Mouse (Mus musculus): Measurements from ENCODE around the gene Tmem184b. TPM values are rescaled to one million over a fixed set of nuclear protein-coding genes. Genes with fewer than 3 reads are reported as not detected.

Gene Tmem184b
- polyA plus RNA-seq (2015; fragmentation: Nextera tagmentation; extraction: Ambion mirVana): 45.7 and 51.6 TPM in 2 replicates

GRCm38 (mm10) chr15:79402836-79403762, at the start of gene Tmem184b:
Tmem184b (minus strand) TSS chr15:79403569.
- peak within 1 kb of the TSS; percentile 92 for H3K9ac ChIP-seq
- peak within 1 kb of the TSS; percentile 85 for H3K4me3 ChIP-seq
- H3K9me3 ChIP-seq: no peaks in the 10 kb centered on the region
- H3K4me1 ChIP-seq (replicated peaks): peaks cover 44% of the 10 kb centered on the region
- peak; percentile 90 for ATAC-seq (ENCODE audit: low FRiP score, low read depth)
- under 1% methylated on average over 83 of the region's 90 CpGs for WGBS
- no peaks in the 10 kb centered on the region for H3K36me3 ChIP-seq
- H3K4me2 ChIP-seq: peak within 1 kb of the TSS; percentile 90
- H3K27me3 ChIP-seq: 0 out of 2 replicates have a peak, but pooled peaks cover 2% of the 10 kb centered on the region
- H3K27ac ChIP-seq (replicated peaks): peak within 1 kb of the TSS; percentile 80

DNA sequence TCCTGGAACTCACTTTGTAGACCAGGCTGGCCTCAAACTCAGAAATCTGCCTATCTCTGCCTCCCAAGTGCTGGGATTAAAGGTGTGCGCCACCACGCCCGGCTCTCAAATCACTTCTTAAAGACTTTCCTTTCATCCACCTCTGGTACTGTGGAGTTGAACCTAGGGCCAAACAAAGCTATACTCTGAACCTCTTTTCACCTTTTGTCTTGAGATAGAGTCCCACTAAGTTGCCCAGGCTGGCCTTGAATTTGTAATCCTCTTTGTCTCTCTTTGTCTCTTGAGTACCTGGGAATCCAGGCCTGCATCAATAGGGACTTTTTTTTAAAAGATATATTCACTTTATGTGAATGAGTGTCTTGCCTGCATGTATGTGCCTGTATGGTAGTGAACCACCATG, 44.7 kb upstream of the Tmem184b start:
- no peak overlapping the region for H3K4me3 ChIP-seq
- no peaks in the 10 kb centered on the region for H3K9me3 ChIP-seq
- H3K27ac ChIP-seq (replicated peaks): no peak overlapping the region
- no peaks in the 10 kb centered on the region for H3K27me3 ChIP-seq
- 96% methylated on average over 3 of the region's 3 CpGs for WGBS
- ATAC-seq (ENCODE audit: low FRiP score, low read depth): no peak
- no peaks in the 10 kb centered on the region; the same call in 1 of the 2 replicates for H3K4me1 ChIP-seq (replicated peaks)
- no peak overlapping the region for H3K9ac ChIP-seq
- H3K36me3 ChIP-seq: no peaks in the 10 kb centered on the region
- H3K4me2 ChIP-seq: no peak overlapping the region

DNA sequence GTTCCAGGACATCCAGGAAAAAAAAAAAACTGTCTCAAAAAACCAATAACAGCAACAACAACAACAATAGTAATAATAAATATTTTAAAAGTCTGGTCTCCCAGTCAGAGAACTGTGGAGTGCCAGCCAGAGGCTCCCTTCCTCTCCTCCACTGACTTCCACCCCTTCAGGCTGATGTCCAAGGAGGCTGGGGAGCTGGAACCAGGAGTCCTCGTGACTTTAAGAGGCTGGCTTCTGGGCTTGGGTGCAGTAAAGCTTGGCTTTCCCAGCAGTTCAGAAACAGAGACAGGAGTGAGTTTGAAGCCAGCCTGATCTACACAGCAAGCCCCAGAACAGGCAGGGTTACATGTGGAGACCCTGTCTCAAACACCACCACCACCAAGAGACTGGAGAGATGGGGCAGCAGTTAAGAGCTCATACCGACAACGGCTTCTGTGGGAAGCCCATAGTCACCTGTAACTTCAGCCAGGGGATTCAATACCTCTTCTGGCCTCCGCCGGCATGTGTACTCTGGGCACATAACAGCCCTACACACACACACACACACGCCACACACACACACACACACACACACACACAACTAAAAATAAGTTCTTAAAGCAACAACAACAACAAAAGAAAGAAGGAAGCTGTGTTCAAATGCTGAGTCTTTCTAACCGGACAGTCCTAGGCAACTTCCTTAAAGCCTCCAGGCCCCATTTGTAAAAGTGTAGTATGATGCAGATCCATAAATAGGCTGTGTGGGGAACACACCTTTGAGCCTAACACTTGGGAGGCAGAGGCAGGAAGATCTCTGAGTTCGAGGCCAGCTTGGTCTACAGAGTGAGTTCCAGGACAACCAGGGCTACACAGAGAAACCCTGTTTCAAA, 42.7 kb upstream of the Tmem184b start:
- H3K4me1 ChIP-seq (replicated peaks): peaks cover 10% of the 10 kb centered on the region
- H3K36me3 ChIP-seq: no peaks in the 10 kb centered on the region
- H3K4me2 ChIP-seq: no peak overlapping the region
- ATAC-seq (ENCODE audit: low FRiP score, low read depth): no peak
- no peak overlapping the region for H3K4me3 ChIP-seq
- H3K27me3 ChIP-seq: no peaks in the 10 kb centered on the region
- H3K27ac ChIP-seq (replicated peaks): no peak overlapping the region
- no peaks in the 10 kb centered on the region for H3K9me3 ChIP-seq
- WGBS: 89% methylated on average over 8 of the region's 8 CpGs
- no peak overlapping the region for H3K9ac ChIP-seq

DNA sequence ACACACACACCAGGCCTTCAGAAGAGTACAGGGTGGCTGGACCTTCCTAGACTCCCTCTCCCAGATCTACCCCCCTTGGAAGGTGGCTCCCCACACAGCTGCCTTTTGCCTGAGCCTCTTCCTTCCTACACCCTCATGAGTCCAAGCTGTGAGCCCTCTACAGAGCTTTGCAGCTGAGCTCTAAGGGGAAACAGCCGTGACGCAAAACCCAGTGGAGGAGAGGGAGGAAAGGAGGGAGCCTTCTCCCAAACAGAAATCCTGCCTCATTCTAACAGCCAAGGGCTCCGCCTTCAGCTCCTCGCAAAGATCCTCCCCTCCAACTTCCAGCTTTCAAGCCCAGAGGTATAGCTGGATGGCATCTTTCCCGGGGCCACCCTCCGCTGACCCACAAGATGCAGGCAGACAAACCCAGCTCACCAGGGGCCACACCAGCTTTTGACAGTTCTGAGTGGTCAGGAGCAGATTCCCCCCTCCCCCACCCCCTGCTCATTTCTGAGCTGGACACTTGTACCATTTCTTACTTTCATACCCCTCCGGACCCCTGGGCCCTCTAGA, 40.6 kb upstream of the Tmem184b start:
- H3K9ac ChIP-seq: no peak overlapping the region

DNA sequence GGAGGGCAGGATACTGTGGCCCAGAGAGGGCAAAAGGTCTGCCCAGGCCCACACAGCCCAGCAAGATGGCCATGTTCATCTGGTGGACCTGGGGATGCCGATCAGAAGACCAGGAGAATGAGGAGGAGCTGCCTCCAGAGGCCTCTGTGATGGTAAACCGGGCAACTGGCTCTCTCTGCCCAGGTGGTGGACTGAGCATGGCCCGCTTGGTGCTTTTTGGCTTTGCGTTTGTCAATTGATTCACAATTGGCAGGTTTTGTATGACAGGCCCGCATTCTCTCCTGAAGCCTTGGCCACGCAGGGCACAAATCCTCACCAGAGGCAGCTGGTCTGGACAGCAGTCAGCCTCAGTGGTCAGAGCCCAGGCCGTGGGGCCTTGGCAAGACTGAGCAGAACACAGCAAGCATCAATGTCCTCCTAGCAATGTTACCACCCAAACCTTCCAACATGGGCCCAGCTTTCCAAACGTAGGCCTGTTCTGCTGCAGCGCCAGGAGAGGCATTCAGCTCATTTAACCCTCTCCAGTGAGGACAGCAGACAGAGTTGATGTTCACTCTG, 39.7 kb upstream of the Tmem184b start:
- H3K36me3 ChIP-seq: no peaks in the 10 kb centered on the region
- H3K4me3 ChIP-seq: no peak overlapping the region
- H3K9ac ChIP-seq: no peak overlapping the region
- no peak for ATAC-seq (ENCODE audit: low FRiP score, low read depth)
- no peaks in the 10 kb centered on the region for H3K27me3 ChIP-seq
- peaks cover 38% of the 10 kb centered on the region for H3K4me1 ChIP-seq (replicated peaks)
- no peak overlapping the region for H3K27ac ChIP-seq (replicated peaks)
- 82% methylated on average over 9 of the region's 9 CpGs for WGBS
- H3K4me2 ChIP-seq: peak overlapping the region; percentile 95
- H3K9me3 ChIP-seq: no peaks in the 10 kb centered on the region

More for the DNA sequence above, 40.6 kb upstream of the Tmem184b start:
- 58% methylated on average over 7 of the region's 7 CpGs for WGBS
- no peaks in the 10 kb centered on the region for H3K9me3 ChIP-seq
- peaks cover 29% of the 10 kb centered on the region for H3K4me1 ChIP-seq (replicated peaks)
- H3K4me2 ChIP-seq: no peak overlapping the region
- no peaks in the 10 kb centered on the region for H3K27me3 ChIP-seq
- no peak overlapping the region for H3K4me3 ChIP-seq
- no peak for ATAC-seq (ENCODE audit: low FRiP score, low read depth)
- H3K36me3 ChIP-seq: no peaks in the 10 kb centered on the region
- H3K27ac ChIP-seq (replicated peaks): no peak overlapping the region

DNA sequence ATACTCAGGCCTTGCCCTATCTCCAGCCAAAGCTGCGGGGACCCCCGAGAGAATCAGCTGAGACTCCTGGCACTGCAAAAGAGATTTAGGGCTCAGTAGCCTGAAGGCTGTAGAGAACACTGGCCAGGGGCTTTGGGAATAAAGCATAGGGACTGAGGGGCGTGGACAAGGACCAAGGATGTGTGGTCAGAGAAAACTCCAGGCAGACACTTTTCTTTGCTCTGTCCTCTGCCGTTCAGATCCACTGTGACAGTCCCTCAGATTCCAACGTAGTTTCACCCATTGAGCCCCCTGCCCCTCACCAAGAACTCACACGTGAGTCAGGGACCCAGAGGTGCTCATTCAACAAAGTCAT, 38.9 kb upstream of the Tmem184b start:
- peaks cover 46% of the 10 kb centered on the region for H3K4me1 ChIP-seq (replicated peaks)
- WGBS: 2% methylated on average over 6 of the region's 6 CpGs
- H3K4me2 ChIP-seq: peak overlapping the region; percentile 95
- H3K36me3 ChIP-seq: 0 out of 2 replicates have a peak, but pooled peaks cover 2% of the 10 kb centered on the region
- no peaks in the 10 kb centered on the region for H3K27me3 ChIP-seq
- peak overlapping the region; percentile 100 for H3K9ac ChIP-seq
- peak; percentile 1; the same call in 1 of the 2 replicates for ATAC-seq (ENCODE audit: low FRiP score, low read depth)
- no peaks in the 10 kb centered on the region for H3K9me3 ChIP-seq
- H3K27ac ChIP-seq (replicated peaks): peak overlapping the region; percentile 97
- peak overlapping the region; percentile 95 for H3K4me3 ChIP-seq

GRCm38 (mm10) chr15:79441331-79442256, 38.2 kb upstream of the Tmem184b start:
- H3K4me3 ChIP-seq: peak overlapping the region; percentile 95
- WGBS: 2% methylated on average over 87 of the region's 107 CpGs
- peak overlapping the region; percentile 97 for H3K27ac ChIP-seq (replicated peaks)
- peaks cover 53% of the 10 kb centered on the region for H3K4me1 ChIP-seq (replicated peaks)
- peak overlapping the region; percentile 95 for H3K4me2 ChIP-seq
- no peaks in the 10 kb centered on the region for H3K27me3 ChIP-seq
- H3K9ac ChIP-seq: peak overlapping the region; percentile 100
- ATAC-seq (ENCODE audit: low FRiP score, low read depth): peak; percentile 76
- H3K9me3 ChIP-seq: no peaks in the 10 kb centered on the region
- H3K36me3 ChIP-seq: 0 out of 2 replicates have a peak, but pooled peaks cover 2% of the 10 kb centered on the region

- H3K27me3 ChIP-seq: no peaks in the 10 kb centered on the region
- WGBS: 10% methylated on average over 11 of the region's 11 CpGs
- peak overlapping the region; percentile 95 for H3K4me3 ChIP-seq
- H3K4me1 ChIP-seq (replicated peaks): peaks cover 61% of the 10 kb centered on the region
- H3K9ac ChIP-seq: peak overlapping the region; percentile 100
- 0 out of 2 replicates have a peak, but pooled peaks have one; percentile 12 for ATAC-seq (ENCODE audit: low FRiP score, low read depth)
- peak overlapping the region; percentile 97 for H3K27ac ChIP-seq (replicated peaks)
- no peaks in the 10 kb centered on the region for H3K9me3 ChIP-seq
- 0 out of 2 replicates have a peak, but pooled peaks cover 2% of the 10 kb centered on the region for H3K36me3 ChIP-seq
- H3K4me2 ChIP-seq: peak overlapping the region; percentile 95
These were observed 37.4 kb upstream of the Tmem184b start for GRCm38 (mm10) chr15:79440651-79441330.

DNA sequence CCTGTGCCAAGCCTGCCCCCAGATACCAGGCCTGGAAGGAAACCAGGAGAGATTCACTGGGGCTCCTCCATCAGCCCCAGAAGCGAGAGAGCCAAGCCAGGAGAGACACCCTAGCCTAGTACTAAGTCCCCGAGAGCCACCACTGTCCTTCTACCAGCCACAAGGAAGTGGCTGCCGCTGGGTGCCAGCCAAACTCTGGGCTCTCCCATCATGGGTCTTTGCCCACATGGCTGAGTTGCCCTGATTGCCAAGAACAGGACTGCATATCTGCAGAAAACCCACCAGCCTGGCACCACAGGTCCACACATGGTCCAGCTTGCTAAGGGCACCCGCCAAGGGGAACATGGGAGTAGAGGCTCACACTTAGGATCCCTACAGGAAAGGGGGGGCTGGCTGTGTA, 36.9 kb upstream of the Tmem184b start:
- Histone ChIP-seq H3K4me1 (replicated peaks) (peaks cover 66% of the 10 kb centered on the region), H3K27ac (replicated peaks) (peak overlapping the region; percentile 52; the same call in 1 of the 2 replicates), H3K9ac (peak overlapping the region; percentile 100), H3K36me3 (0 out of 2 replicates have a peak, but pooled peaks cover 4% of the 10 kb centered on the region), H3K27me3 (no peaks in the 10 kb centered on the region), H3K4me3 (peak overlapping the region; percentile 95), H3K4me2 (peak overlapping the region; percentile 95), H3K9me3 (no peaks in the 10 kb centered on the region)
- no peak for ATAC-seq (ENCODE audit: low FRiP score, low read depth)
- 61% methylated on average over 4 of the region's 4 CpGs for WGBS

GRCm38 (mm10) chr15:79439386-79439785, 36.0 kb upstream of the Tmem184b start:
- Histone ChIP-seq H3K4me3 (peak overlapping the region; percentile 95; the same call in 1 of the 2 replicates), H3K27ac (replicated peaks) (no peak overlapping the region), H3K9me3 (no peaks in the 10 kb centered on the region), H3K36me3 (peaks cover 11% of the 10 kb centered on the region; the same call in 1 of the 2 replicates), H3K27me3 (no peaks in the 10 kb centered on the region), H3K4me1 (replicated peaks) (peaks cover 73% of the 10 kb centered on the region), H3K9ac (0 out of 2 replicates have a peak overlapping the region, but pooled peaks have one; percentile 1), H3K4me2 (peak overlapping the region; percentile 95)
- 76% methylated on average over 4 of the region's 4 CpGs for WGBS
- no peak for ATAC-seq (ENCODE audit: low FRiP score, low read depth)

All from hindbrain, embryonic 15.5 days (tissue).